ENCODE assay signal across 8 mouse cellular contexts in genomic region chr13:10359516-10360198, GRCm38 (mm10). TPM values are rescaled to one million over a fixed set of nuclear protein-coding genes. Genes with fewer than 3 reads are reported as not detected.
DNase-seq lines count a peak whose midpoint lies in the region; ATAC-seq lines count a peak whose summit lies in the region.

No protein-coding gene starts in this region.

- H3K27ac ChIP-seq in limb, embryonic 12.5 days, result no peak overlapping the region
- H3K27ac ChIP-seq in neural tube, embryonic 13.5 days (replicated peaks), result peak overlapping the region; percentile 13; the same call in 1 of the 2 replicates

- H3K27me3 ChIP-seq in limb, embryonic 12.5 days, result peaks cover 44% of the 10 kb centered on the region
- peaks cover 39% of the 10 kb centered on the region for H3K27me3 ChIP-seq in neural tube, embryonic 13.5 days

- 5% methylated on average over 26 of the region's 26 CpGs for WGBS in limb, embryonic 12.5 days
- WGBS in neural tube, embryonic 13.5 days, result 3% methylated on average over 26 of the region's 26 CpGs

- no peak overlapping the region for H3K9ac ChIP-seq in limb, embryonic 12.5 days (replicated peaks)
- peak overlapping the region; percentile 68 for H3K9ac ChIP-seq in neural tube, embryonic 13.5 days

- peak; percentile 12 to 31 for DNase-seq in left cerebral cortex, adult 18-20 months (ENCODE audit: low spot score in 2 of 2)
- no peak for DNase-seq in left cerebral cortex, adult 11 months (ENCODE audit: low spot score)
- DNase-seq in embryo, embryonic 9.5 days (ENCODE audit: extremely low spot score), result peak; percentile 49
- peak; percentile 9 to 15 for DNase-seq in heart, postnatal 10 days
- no peak for DNase-seq in gastrocnemius, adult 8-10 months (ENCODE audit: low spot score in 2 of 2)
- no peak for DNase-seq in thymus, postnatal 4 days

- no peak for ATAC-seq in limb, embryonic 12.5 days (ENCODE audit: insufficient number of reproducible peaks, insufficient read depth, low FRiP score, low TSS enrichment, low read depth)
- 0 out of 2 replicates have a peak, but pooled peaks have one; percentile 24 for ATAC-seq in neural tube, embryonic 13.5 days (ENCODE audit: low read depth)

- intact Hi-C loops in heart, postnatal 10 days (cut with DNase I), result loop anchor here (10.0 kb wide), 1 partner anchor 1205 kb away; no protein-coding TSS in a partner anchor

- H3K36me3 ChIP-seq in limb, embryonic 12.5 days, result no peaks in the 10 kb centered on the region
- no peaks in the 10 kb centered on the region for H3K36me3 ChIP-seq in neural tube, embryonic 13.5 days

- no peaks in the 10 kb centered on the region for H3K9me3 ChIP-seq in limb, embryonic 12.5 days
- H3K9me3 ChIP-seq in neural tube, embryonic 13.5 days, result no peaks in the 10 kb centered on the region

- peak overlapping the region; percentile 92 for H3K4me2 ChIP-seq in limb, embryonic 12.5 days
- H3K4me2 ChIP-seq in neural tube, embryonic 13.5 days, result peak overlapping the region; percentile 95

- peaks cover 13% of the 10 kb centered on the region; the same call in 1 of the 2 replicates for H3K4me1 ChIP-seq in limb, embryonic 12.5 days (replicated peaks)
- H3K4me1 ChIP-seq in neural tube, embryonic 13.5 days (replicated peaks), result peaks cover 19% of the 10 kb centered on the region

- peak overlapping the region; percentile 52 for H3K4me3 ChIP-seq in limb, embryonic 12.5 days (replicated peaks)
- H3K4me3 ChIP-seq in neural tube, embryonic 13.5 days, result peak overlapping the region; percentile 67

RNA-seq across cellular contexts. Expression of gene Chrm3, which starts 1.0 kb away (rescaled TPM):
- 10 to 100 TPM; 46.4 to 49.6 TPM for total RNA-seq in left cerebral cortex, adult 18-20 months (2021)
- total RNA-seq in heart, postnatal 10 days (2021), result 1 to 10 TPM; 1.3 to 1.8 TPM
- 1.5 and 2.5 TPM in 2 replicates for polyA plus RNA-seq in limb, embryonic 12.5 days (2016; fragmentation: Nextera tagmentation; extraction: Ambion mirVana)
- 1.6 and 2.4 TPM in 2 replicates for polyA plus RNA-seq in neural tube, embryonic 13.5 days (2015; fragmentation: Nextera tagmentation; extraction: Ambion mirVana)
- under 1 TPM; 0.15 to 0.86 (median 0.33) TPM for total RNA-seq in gastrocnemius, adult 8-10 months (2022)

Comparison
In these comparisons a context has a peak if more than half of its experiments do, and no peak if none do; other contexts are left out.
1. DNase-seq: peak in left cerebral cortex, adult 18-20 months (2 of 2), embryo, embryonic 9.5 days (single experiment) and heart, postnatal 10 days (2 of 2); none in left cerebral cortex, adult 11 months (single experiment), gastrocnemius, adult 8-10 months (0 of 2) and thymus, postnatal 4 days (single experiment).
2. RNA of gene Chrm3, which starts 1.0 kb away (total RNA-seq): 46.4 to 49.6 TPM in left cerebral cortex, adult 18-20 months; 1.3 to 1.8 TPM in heart, postnatal 10 days and 0.15 to 0.86 TPM in gastrocnemius, adult 8-10 months; every median in the first group is over 10 times any median in the second.